Mouse (Mus musculus) forebrain, embryonic 16.5 days (tissue): Measurements from ENCODE around the gene Prl8a1. TPM values are rescaled to one million over a fixed set of nuclear protein-coding genes. Genes with fewer than 3 reads are reported as not detected.

ENCODE experiments used
- ATAC-seq: fragments of 200-750 bp; cut with Nextera tagmentation; 2 replicates; pipeline ENCODE4 v1.8.0; 2017; ENCODE audit warnings: mild to moderate bottlenecking, moderate library complexity
- H3K27ac ChIP-seq: fragments of 300-500 bp; sonication (generic); 2 replicates; pipeline ENCODE4 v1.5.1; 2014; ENCODE audit warnings: low read length, control low read depth
- H3K27me3 ChIP-seq: fragments of 300-500 bp; sonication (generic); replicated peaks from 2 replicates; pipeline ENCODE4 v1.6.1; 2014; ENCODE audit warnings: low read length; ENCODE audit not compliant: control insufficient read depth, insufficient read depth
- H3K36me3 ChIP-seq: fragments of 300-500 bp; sonication (generic); 2 replicates; pipeline ENCODE4 v1.6.1; 2014; ENCODE audit not compliant: control insufficient read depth, insufficient read depth
- H3K4me1 ChIP-seq: fragments of 300-500 bp; sonication (generic); replicated peaks from 2 replicates; pipeline ENCODE4 v1.6.1; 2014; ENCODE audit warnings: low read length; ENCODE audit not compliant: control insufficient read depth, insufficient read depth
- H3K4me2 ChIP-seq: fragments of 300-500 bp; sonication (generic); 2 replicates; pipeline ENCODE4 v1.6.1; 2014; ENCODE audit warnings: mild to moderate bottlenecking, low read length, control low read depth
- H3K4me3 ChIP-seq: fragments of 300-500 bp; sonication (generic); replicated peaks from 2 replicates; pipeline ENCODE4 v1.5.1; 2014; ENCODE audit warnings: mild to moderate bottlenecking, low read length, control low read depth
- H3K9ac ChIP-seq: fragments of 300-500 bp; sonication (generic); replicated peaks from 2 replicates; pipeline ENCODE4 v1.6.1; 2014; ENCODE audit warnings: low read depth, low read length, control low read depth
- H3K9me3 ChIP-seq: fragments of 300-500 bp; sonication (generic); 2 replicates; pipeline ENCODE4 v1.6.1; 2016; ENCODE audit warnings: low read length; ENCODE audit not compliant: control insufficient read depth
- WGBS: fragments of 180-500 bp; shearing (Covaris S2); extraction: QIAGEN DNeasy Blood & Tissue Kit; methylation state at CpG from one replicate; pipeline ENCODE4 v1.1.7; 2014; 5-methylcytosine and 5-hydroxymethylcytosine counted together
- polyA plus RNA-seq: library from polyadenylated mRNA; unstranded; fragments of >200 nt; fragmentation: Nextera tagmentation; extraction: Ambion mirVana; gene quantifications from 2 replicates; pipeline ENCODE4 v1.2.1, GENCODE M21; 2015

The Prl8a1 gene
- not detected in 2 replicates for polyA plus RNA-seq

- H3K36me3 ChIP-seq = no peaks in the 10 kb centered on the region
- 86% methylated on average over 2 of the region's 2 CpGs for WGBS
- H3K9me3 ChIP-seq = no peaks in the 10 kb centered on the region
- H3K9ac ChIP-seq = no peak within 1 kb of the TSS
- ATAC-seq = no peak
- H3K4me3 ChIP-seq = no peak within 1 kb of the TSS
- no peaks in the 10 kb centered on the region for H3K27me3 ChIP-seq
- no peak within 1 kb of the TSS for H3K4me2 ChIP-seq
- no peaks in the 10 kb centered on the region for H3K4me1 ChIP-seq
- no peak within 1 kb of the TSS for H3K27ac ChIP-seq
Measured at GRCm38 (mm10) chr13:27582071-27582470, at the start of gene Prl8a1. Gene Prl8a1, minus strand, starts transcription at chr13:27582171.

GRCm38 (mm10) chr13:27610482-27610881 lies 28.5 kb upstream of the Prl8a1 start, which contains the start of gene Prl7b1:
Gene Prl7b1, minus strand, starts transcription at chr13:27610582.
- ATAC-seq = no peak
- WGBS = 81% methylated on average over 4 of the region's 4 CpGs

GRCm38 (mm10) chr13:27564506-27564905 lies 17.5 kb downstream of the Prl8a1 start, which contains the start of gene Prl8a9:
Gene Prl8a9, minus strand, starts transcription at chr13:27564606.
- Histone ChIP-seq H3K9ac (no peak within 1 kb of the TSS), H3K27me3 (no peaks in the 10 kb centered on the region), H3K36me3 (no peaks in the 10 kb centered on the region), H3K4me1 (no peaks in the 10 kb centered on the region), H3K9me3 (no peaks in the 10 kb centered on the region), H3K27ac (no peak within 1 kb of the TSS), H3K4me3 (no peak within 1 kb of the TSS), H3K4me2 (no peak within 1 kb of the TSS)
- WGBS = 96% methylated on average over 2 of the region's 2 CpGs
- no peak for ATAC-seq

More at GRCm38 (mm10) chr13:27610482-27610881, 28.5 kb upstream of the Prl8a1 start, which contains the start of gene Prl7b1:
- H3K4me2 ChIP-seq = no peak within 1 kb of the TSS
- no peaks in the 10 kb centered on the region for H3K9me3 ChIP-seq
- no peaks in the 10 kb centered on the region for H3K4me1 ChIP-seq
- H3K27me3 ChIP-seq = no peaks in the 10 kb centered on the region
- H3K9ac ChIP-seq = no peak within 1 kb of the TSS
- no peak within 1 kb of the TSS for H3K27ac ChIP-seq
- H3K36me3 ChIP-seq = no peaks in the 10 kb centered on the region
- no peak within 1 kb of the TSS for H3K4me3 ChIP-seq

- H3K36me3 ChIP-seq = no peaks in the 10 kb centered on the region
- no peak overlapping the region for H3K4me3 ChIP-seq
- ATAC-seq = no peak
- H3K4me1 ChIP-seq = no peaks in the 10 kb centered on the region
- H3K27me3 ChIP-seq = no peaks in the 10 kb centered on the region
- no peaks in the 10 kb centered on the region for H3K9me3 ChIP-seq
- H3K9ac ChIP-seq = no peak overlapping the region
- no peak overlapping the region for H3K27ac ChIP-seq
- no peak overlapping the region for H3K4me2 ChIP-seq
Measured at GRCm38 (mm10) chr13:27553336-27553735, 28.6 kb downstream of the Prl8a1 start.

Other genes with a start within 250 kb of the Prl8a1 start
- gene Prl8a2, start 236.5 kb downstream of the Prl8a1 start, polyA plus RNA-seq = not detected in 2 replicates
- gene Prl2b1, start 191.3 kb downstream of the Prl8a1 start, polyA plus RNA-seq = not detected in 2 replicates
- not detected in 2 replicates for gene Prl8a6, start 143.5 kb downstream of the Prl8a1 start, polyA plus RNA-seq
- not detected in 2 replicates for gene Prl8a8, start 69.0 kb downstream of the Prl8a1 start, polyA plus RNA-seq
- not detected in 2 replicates for gene Prl8a9, start 17.6 kb downstream of the Prl8a1 start, polyA plus RNA-seq
- gene Prl7b1, start 28.4 kb upstream of the Prl8a1 start, polyA plus RNA-seq = not detected in 2 replicates
- gene Prl7a1, start 60.3 kb upstream of the Prl8a1 start, polyA plus RNA-seq = not detected in 2 replicates
- not detected in 2 replicates for gene Prl7a2, start 85.9 kb upstream of the Prl8a1 start, polyA plus RNA-seq
- not detected in 2 replicates for gene Prl7d1, start 134.6 kb upstream of the Prl8a1 start, polyA plus RNA-seq
- not detected in 2 replicates for gene Prl7c1, start 198.6 kb upstream of the Prl8a1 start, polyA plus RNA-seq
- not detected in 2 replicates for gene Prl2a1, start 219.5 kb upstream of the Prl8a1 start, polyA plus RNA-seq